Mouse (Mus musculus) hindbrain, embryonic 16.5 days (tissue): ENCODE data around the gene Ttc9b. TPM values are rescaled to one million over a fixed set of nuclear protein-coding genes. Genes with fewer than 3 reads are reported as not detected.
A peak's percentile ranks its signal among the peaks of the same experiment; 100 is the strongest.

Experiments
- ATAC-seq: fragments of 200-750 bp; cut with Nextera tagmentation; 2 replicates; pipeline ENCODE4 v1.8.0; 2017; ENCODE audit warnings: moderate TSS enrichment, moderate library complexity
- H3K27ac ChIP-seq: fragments of 300-500 bp; sonication (generic); 2 replicates; pipeline ENCODE4 v1.5.1; 2014; ENCODE audit warnings: low read depth, mild to moderate bottlenecking, control low read depth, low read length, moderate library complexity
- H3K27me3 ChIP-seq: fragments of 300-500 bp; sonication (generic); replicated peaks from 2 replicates; pipeline ENCODE4 v1.6.1; 2014; ENCODE audit warnings: low read length; ENCODE audit not compliant: control insufficient read depth, insufficient read depth
- H3K36me3 ChIP-seq: fragments of 300-500 bp; sonication (generic); 2 replicates; pipeline ENCODE4 v1.6.1; 2014; ENCODE audit warnings: mild to moderate bottlenecking, low read length, moderate library complexity, mixed read lengths; ENCODE audit not compliant: control insufficient read depth, insufficient read depth
- H3K4me1 ChIP-seq: fragments of 300-500 bp; sonication (generic); 2 replicates; pipeline ENCODE4 v1.6.1; 2014; ENCODE audit warnings: low read depth, low read length; ENCODE audit not compliant: control insufficient read depth, insufficient read depth
- H3K4me2 ChIP-seq: fragments of 300-500 bp; sonication (generic); 2 replicates; pipeline ENCODE4 v1.6.1; 2014; ENCODE audit warnings: mild to moderate bottlenecking, low read length, control low read depth, moderate library complexity
- H3K4me3 ChIP-seq: fragments of 300-500 bp; sonication (generic); 2 replicates; pipeline ENCODE4 v1.5.1; 2014; ENCODE audit warnings: mild to moderate bottlenecking, low read length, control low read depth, moderate library complexity
- H3K9ac ChIP-seq: fragments of 300-500 bp; sonication (generic); 2 replicates; pipeline ENCODE4 v1.6.1; 2014; ENCODE audit warnings: low read depth, mild to moderate bottlenecking, control low read depth, low read length, moderate library complexity
- H3K9me3 ChIP-seq: fragments of 300-500 bp; sonication (generic); 2 replicates; pipeline ENCODE4 v1.6.1; 2014; ENCODE audit warnings: mild to moderate bottlenecking, low read length, moderate library complexity; ENCODE audit not compliant: control insufficient read depth
- WGBS: fragments of 180-500 bp; shearing (Covaris S2); extraction: QIAGEN DNeasy Blood & Tissue Kit; methylation state at CpG from one replicate; pipeline ENCODE4 v1.1.7; 2014; 5-methylcytosine and 5-hydroxymethylcytosine counted together
- polyA plus RNA-seq: library from polyadenylated mRNA; unstranded; fragments of >200 nt; fragmentation: Nextera tagmentation; extraction: Ambion mirVana; gene quantifications from 2 replicates; pipeline ENCODE4 v1.2.1, GENCODE M21; 2015

Ttc9b gene
- polyA plus RNA-seq, 1 experiment from 2014 or later, result 99.1 TPM

DNA sequence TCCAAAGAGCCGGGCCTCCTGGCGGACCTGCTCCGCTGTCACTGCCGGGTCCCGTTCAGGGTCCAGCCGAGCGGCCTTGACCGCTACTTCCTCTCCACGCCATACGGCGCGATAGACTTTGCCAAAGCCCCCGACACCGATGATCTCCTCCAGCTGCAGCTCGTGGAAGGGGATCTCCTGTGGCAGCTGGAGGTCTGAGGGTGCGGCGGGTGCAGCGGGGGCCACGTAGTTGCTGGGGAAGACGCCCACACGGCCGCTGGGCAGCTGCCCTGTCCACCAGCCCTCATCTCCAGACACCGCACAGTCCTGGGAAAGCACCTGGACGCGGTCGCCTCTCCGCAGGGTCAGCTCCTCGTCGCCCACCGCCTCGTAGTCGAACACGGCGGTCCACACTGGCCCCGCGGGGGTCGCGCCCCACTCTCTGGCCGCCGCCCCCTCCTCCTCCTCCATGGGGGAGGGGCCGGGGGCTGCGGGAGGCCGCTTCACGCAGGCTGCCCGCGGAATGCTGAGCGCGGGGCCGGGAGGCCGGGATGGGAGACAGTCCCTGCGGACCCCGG lies 19.9 kb downstream of the Ttc9b start:
- H3K4me1 ChIP-seq, result peaks cover 28% of the 10 kb centered on the region
- no peaks in the 10 kb centered on the region for H3K36me3 ChIP-seq
- peak overlapping the region; percentile 97 for H3K9ac ChIP-seq
- 1% methylated on average over 28 of the region's 52 CpGs for WGBS
- H3K27me3 ChIP-seq, result no peaks in the 10 kb centered on the region
- H3K4me2 ChIP-seq, result peak overlapping the region; percentile 98
- ATAC-seq, result peak; percentile 9
- H3K4me3 ChIP-seq, result peak overlapping the region; percentile 94
- H3K9me3 ChIP-seq, result no peaks in the 10 kb centered on the region
- H3K27ac ChIP-seq, result peak overlapping the region; percentile 92

DNA sequence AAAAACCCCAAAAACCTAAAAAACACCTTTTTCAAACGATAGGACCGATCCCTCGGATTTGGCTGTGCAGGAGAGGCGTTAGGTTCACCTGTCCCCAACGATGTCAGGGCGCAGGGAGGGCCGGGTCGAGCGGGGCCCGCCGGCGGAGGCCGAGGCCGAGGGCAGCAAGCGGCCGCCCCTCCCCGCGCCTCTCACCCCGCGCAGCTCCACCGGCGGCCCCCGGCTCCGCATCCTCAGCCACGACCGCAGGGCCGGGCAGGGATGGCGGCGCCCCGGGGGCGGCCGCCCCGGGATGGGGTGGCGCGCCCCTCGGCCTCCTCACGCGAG lies 20.4 kb downstream of the Ttc9b start:
- WGBS, result 2% methylated on average over 31 of the region's 38 CpGs
- peak overlapping the region; percentile 94 for H3K4me3 ChIP-seq
- no peaks in the 10 kb centered on the region for H3K27me3 ChIP-seq
- no peaks in the 10 kb centered on the region for H3K36me3 ChIP-seq
- no peak; the same call in 1 of the 2 replicates for ATAC-seq
- H3K9ac ChIP-seq, result peak overlapping the region; percentile 97
- peaks cover 28% of the 10 kb centered on the region for H3K4me1 ChIP-seq
- no peaks in the 10 kb centered on the region for H3K9me3 ChIP-seq
- H3K4me2 ChIP-seq, result peak overlapping the region; percentile 98
- peak overlapping the region; percentile 92 for H3K27ac ChIP-seq

DNA sequence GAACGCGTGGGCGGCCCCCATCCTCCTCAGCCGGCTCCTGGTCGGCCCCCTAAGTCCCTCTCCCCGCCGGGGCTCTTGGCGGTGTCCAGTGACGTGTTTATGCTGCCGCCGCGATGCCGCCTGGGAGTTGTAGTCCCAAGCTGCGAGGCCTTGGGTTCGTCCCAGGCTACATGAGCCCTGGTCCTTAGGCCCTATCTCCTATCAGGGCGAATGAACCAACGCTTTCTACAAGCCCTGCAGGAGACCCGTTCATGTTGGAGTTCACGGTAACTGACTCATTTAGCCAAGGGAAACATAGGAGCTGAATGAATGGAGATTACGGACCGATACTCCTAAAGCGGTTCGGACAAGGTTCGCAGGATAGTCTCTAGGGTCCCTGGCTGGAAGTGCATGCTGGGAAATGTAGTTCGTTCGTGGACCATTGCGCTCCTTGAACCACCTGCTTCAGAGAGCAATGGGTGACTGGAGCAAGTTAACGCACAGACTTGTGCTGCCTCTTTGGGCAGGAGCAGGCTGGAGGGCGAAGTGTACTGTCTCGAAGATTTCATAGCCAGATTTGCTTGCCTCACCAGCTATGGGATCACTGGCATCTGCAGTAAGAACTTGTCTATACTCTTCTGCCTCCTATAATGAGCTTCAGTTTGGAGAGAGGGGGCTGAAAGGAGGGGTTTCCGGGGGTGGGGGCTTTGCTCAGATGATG lies 21.0 kb downstream of the Ttc9b start, which contains the start of gene Map3k10:
TSS of gene Map3k10 (minus strand) at position 77 of the 700 bp plus-strand sequence.
- Histone ChIP-seq H3K4me3 (peak within 1 kb of the TSS; percentile 94), H3K9me3 (no peaks in the 10 kb centered on the region), H3K9ac (peak within 1 kb of the TSS; percentile 97), H3K27ac (peak within 1 kb of the TSS; percentile 92), H3K36me3 (no peaks in the 10 kb centered on the region), H3K4me2 (peak within 1 kb of the TSS; percentile 98), H3K4me1 (peaks cover 28% of the 10 kb centered on the region), H3K27me3 (no peaks in the 10 kb centered on the region)
- under 1% methylated on average over 31 of the region's 31 CpGs for WGBS
- ATAC-seq, result peak; percentile 97

DNA sequence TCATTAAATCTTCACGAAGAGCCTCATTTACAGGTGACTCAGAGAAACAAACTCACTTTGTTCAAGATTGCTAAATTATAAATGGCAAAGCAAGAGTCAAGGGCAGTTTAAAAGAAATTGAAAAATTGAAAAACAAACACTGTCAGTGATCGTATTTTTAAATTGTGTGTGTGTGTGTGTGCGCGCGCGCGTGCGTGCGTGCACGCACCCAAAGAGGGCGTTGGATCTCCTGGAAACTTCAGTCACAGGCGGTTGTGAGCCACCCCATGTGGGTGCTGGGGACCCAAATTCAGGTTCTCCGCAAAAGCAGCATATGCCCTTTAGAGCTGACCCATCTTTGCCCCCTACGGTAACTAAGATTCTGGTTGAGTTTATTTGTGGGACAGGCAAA lies 21.5 kb downstream of the Ttc9b start:
- WGBS, result 30% methylated on average over 14 of the region's 14 CpGs
- Histone ChIP-seq H3K36me3 (no peaks in the 10 kb centered on the region), H3K4me1 (peaks cover 25% of the 10 kb centered on the region), H3K27ac (peak overlapping the region; percentile 51; the same call in 1 of the 2 replicates), H3K4me2 (peak overlapping the region; percentile 98), H3K4me3 (peak overlapping the region; percentile 94), H3K9ac (peak overlapping the region; percentile 97; the same call in 1 of the 2 replicates), H3K9me3 (no peaks in the 10 kb centered on the region), H3K27me3 (no peaks in the 10 kb centered on the region)
- no peak for ATAC-seq

DNA sequence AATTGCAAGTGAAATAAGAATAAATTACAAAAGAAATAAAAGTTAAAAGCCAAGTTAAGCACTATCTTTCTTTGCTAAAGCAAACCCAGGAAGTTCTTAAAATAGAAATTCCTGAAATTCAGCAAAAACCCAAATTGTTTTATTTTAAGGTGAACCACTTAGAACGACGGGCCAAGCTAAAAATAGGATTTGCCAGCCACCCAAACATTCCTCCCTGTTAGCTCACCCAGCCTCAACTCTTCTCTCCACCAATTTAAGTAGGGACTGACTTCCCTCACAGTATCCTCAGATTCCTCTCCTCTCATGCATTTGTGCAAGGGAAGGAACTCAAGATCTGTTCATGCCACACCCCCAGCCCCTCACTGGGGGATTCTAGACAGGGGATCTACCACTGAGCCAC lies 29.5 kb downstream of the Ttc9b start:
- no peak overlapping the region for H3K4me3 ChIP-seq
- no peak overlapping the region for H3K4me2 ChIP-seq
- no peaks in the 10 kb centered on the region for H3K9me3 ChIP-seq
- no peaks in the 10 kb centered on the region for H3K27me3 ChIP-seq
- no peak overlapping the region for H3K27ac ChIP-seq
- H3K4me1 ChIP-seq, result peaks cover 2% of the 10 kb centered on the region
- WGBS, result 79% methylated on average over 2 of the region's 2 CpGs
- no peaks in the 10 kb centered on the region for H3K36me3 ChIP-seq
- no peak for ATAC-seq
- H3K9ac ChIP-seq, result no peak overlapping the region

DNA sequence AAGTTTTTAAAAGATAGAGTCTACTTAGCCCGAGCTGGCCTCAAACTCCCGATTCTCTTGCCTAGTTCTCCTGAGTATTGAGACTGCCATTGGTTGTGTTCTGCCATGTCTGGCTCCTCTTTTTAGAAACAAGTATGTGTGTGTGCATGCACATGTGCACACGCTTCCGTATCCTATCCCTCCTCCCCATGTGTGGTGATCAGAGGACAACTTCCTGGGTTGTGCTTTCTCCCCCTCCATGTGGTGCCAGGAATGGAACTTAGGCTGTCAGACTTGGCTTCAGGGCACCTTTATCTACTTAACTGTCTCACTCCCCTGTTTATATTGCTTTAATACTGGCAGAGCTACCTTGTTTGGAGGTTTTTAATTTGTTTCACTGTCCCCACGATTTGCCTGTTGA lies 31.5 kb downstream of the Ttc9b start:
- no peaks in the 10 kb centered on the region for H3K27me3 ChIP-seq
- peak overlapping the region; percentile 50 for H3K4me2 ChIP-seq
- H3K27ac ChIP-seq, result no peak overlapping the region
- WGBS, result 40% methylated on average over 5 of the region's 5 CpGs
- H3K36me3 ChIP-seq, result no peaks in the 10 kb centered on the region
- no peak for ATAC-seq
- H3K4me1 ChIP-seq, result peaks cover 11% of the 10 kb centered on the region
- H3K9ac ChIP-seq, result no peak overlapping the region; the same call in 1 of the 2 replicates
- no peaks in the 10 kb centered on the region for H3K9me3 ChIP-seq
- 0 out of 2 replicates have a peak overlapping the region, but pooled peaks have one; percentile 7 for H3K4me3 ChIP-seq

DNA sequence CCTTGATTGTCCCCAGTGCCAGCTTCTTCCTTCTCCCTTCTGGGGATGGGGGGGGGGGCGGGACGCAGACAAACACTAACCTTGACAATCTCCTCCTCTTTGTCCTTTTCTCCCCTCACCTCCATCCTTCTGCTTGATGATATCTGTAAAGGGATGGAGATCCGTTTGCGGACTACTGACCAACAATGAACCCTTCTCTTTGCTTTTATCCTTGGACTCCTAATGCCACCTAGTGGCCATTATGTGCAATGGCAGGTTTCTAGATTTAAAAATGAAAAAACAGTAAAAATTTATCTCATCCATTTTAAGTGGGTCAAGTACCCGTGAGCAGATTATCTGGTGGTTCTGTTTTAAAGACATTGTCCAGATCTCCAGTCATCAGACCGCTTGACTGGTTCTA lies 32.0 kb downstream of the Ttc9b start:
- no peaks in the 10 kb centered on the region for H3K27me3 ChIP-seq
- WGBS, result 0% methylated on average over 6 of the region's 6 CpGs
- H3K9ac ChIP-seq, result peak overlapping the region; percentile 35; the same call in 1 of the 2 replicates
- peak overlapping the region; percentile 50 for H3K4me2 ChIP-seq
- H3K4me3 ChIP-seq, result peak overlapping the region; percentile 7; the same call in 1 of the 2 replicates
- peaks cover 13% of the 10 kb centered on the region for H3K4me1 ChIP-seq
- H3K9me3 ChIP-seq, result no peaks in the 10 kb centered on the region
- no peak for ATAC-seq
- no peaks in the 10 kb centered on the region for H3K36me3 ChIP-seq
- H3K27ac ChIP-seq, result no peak overlapping the region

DNA sequence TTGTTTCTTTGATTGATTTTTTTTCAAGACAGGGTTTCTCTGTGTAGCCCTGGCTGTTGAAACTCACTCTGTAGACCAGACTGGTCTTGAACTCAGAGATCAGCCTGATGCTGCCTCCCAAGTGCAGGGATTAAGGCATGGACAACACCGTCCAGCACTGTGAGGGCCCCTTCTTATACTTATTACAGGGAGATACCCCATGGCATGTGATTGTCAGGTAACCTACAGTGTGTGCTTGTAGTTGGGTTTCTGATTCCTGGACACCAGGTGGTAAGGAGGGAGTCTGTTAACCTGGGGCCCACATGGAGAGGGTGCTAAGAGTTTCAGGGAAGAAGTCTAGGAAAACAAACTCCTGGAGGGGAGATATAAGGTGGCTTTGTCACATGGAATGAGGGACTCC lies 33.3 kb downstream of the Ttc9b start:
- Histone ChIP-seq H3K9ac (no peak overlapping the region), H3K36me3 (no peaks in the 10 kb centered on the region), H3K4me2 (no peak overlapping the region), H3K4me1 (peaks cover 13% of the 10 kb centered on the region), H3K27me3 (no peaks in the 10 kb centered on the region), H3K9me3 (no peaks in the 10 kb centered on the region), H3K27ac (no peak overlapping the region), H3K4me3 (no peak overlapping the region)
- WGBS, result 92% methylated on average over 1 of the region's 1 CpGs
- no peak for ATAC-seq

DNA sequence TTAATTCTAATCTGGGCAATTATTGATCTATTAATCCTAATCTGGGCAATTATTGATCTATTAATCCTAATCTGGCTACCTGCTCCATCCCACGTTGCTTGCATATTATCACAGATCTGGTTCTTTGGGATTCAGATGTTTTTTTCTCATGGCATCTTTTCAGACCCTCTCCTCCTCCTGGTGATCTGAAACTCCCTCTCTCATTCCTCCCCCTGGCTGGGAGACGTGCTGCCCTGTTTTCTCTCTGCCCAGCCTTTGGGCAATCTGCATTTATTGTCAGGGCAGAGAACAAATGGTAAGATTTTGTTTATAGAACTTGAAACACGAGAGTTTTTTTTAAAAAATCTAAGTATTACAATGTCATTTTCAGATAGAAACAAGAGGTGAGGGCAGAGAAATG lies 34.1 kb downstream of the Ttc9b start:
- Histone ChIP-seq H3K9ac (no peak overlapping the region), H3K36me3 (no peaks in the 10 kb centered on the region), H3K27ac (no peak overlapping the region), H3K4me1 (peaks cover 13% of the 10 kb centered on the region), H3K4me3 (no peak overlapping the region), H3K4me2 (peak overlapping the region; percentile 82), H3K27me3 (no peaks in the 10 kb centered on the region), H3K9me3 (no peaks in the 10 kb centered on the region)
- 80% methylated on average over 3 of the region's 3 CpGs for WGBS
- no peak for ATAC-seq
